Mouse (Mus musculus): ENCODE measurements around the gene Apobec2.

Gene Apobec2

DNA sequence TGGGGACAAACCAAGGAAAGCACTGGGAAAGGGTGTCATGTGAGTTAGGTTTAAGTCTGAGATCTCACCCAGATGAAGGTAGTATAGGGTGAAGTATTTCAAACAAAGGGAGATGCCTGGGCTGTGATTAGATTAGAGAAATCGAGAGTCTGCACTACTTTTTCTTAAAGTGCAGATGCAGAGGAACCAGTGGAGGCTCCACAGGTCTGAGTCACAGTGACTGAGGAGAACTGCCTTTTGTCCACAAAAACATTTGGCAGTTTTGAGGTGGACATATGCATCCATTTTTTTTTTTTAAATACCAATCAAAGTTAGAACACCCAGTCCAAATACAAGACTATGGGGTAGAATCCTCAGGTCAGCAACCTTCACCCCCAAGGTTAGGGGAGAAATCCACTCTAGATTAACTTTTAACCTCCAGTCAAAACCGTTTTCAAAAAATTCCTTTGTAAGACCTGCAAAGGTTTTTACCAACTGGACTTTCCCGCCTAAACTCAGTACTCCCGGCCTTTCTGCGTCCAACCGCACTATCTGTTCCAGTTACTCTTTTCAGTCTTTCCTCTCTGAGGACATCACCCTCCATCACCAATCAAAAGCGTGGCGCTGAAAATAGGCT lies 24.7 kb downstream of the Apobec2 start:
- DNase-seq: no peak

DNA sequence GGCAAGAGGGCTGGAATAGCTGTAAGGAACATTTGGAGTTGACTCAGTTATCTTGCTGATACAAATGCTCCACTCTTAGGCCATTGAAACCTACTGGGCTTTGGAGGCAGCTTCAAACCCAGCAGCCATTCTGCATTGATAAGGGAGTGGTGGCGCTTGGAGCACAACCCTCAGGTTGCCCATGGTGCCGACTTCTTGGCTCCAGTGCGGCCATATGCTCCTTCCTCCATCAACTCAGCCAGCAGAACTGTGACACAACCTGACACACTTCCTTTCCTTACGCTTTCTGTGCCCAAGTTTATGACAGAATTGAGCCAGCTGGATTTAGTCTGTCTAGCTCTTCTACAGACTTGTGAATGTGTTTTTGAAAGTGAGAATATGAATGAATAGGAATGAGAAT lies 25.6 kb downstream of the Apobec2 start:
- no peak for DNase-seq

DNA sequence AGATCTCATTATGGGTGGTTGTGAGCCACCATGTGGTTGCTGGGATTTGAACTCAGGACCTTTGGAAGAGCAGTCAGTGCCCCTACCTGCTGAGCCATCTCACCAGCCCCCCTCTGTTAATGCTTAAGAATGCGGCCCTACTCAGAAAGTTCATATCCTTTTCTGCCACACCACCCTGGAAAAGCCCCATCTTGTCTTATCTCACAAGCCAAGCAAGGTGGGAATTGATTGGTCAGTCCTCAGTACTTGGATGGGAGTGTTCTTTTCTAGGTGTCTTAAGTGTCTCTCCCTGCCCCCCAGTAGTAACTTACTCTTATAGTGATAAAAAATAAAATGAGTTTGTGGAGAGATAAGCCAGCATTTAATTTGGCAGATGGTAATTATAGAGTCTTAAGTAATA lies 28.0 kb downstream of the Apobec2 start:
- DNase-seq: no peak

DNA sequence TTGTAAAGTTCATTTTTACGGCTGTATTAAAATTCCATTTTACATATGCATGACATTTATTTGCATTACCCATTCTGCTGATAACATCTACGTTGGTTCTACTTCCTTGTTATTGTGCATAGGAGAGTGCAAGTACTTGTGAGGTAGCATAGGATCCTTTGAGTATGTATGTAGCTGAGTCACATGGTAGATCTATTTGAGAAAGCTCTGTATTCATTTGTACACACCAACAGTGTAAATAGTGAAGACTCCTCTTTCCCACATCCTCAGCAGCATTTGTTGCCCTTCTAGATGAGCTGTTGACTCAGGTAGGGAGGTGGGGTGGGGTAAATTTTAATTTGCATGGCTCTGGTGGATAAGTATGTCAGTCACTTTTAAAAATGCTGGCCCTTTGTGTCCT lies 28.9 kb downstream of the Apobec2 start:
- DNase-seq: no peak

DNA sequence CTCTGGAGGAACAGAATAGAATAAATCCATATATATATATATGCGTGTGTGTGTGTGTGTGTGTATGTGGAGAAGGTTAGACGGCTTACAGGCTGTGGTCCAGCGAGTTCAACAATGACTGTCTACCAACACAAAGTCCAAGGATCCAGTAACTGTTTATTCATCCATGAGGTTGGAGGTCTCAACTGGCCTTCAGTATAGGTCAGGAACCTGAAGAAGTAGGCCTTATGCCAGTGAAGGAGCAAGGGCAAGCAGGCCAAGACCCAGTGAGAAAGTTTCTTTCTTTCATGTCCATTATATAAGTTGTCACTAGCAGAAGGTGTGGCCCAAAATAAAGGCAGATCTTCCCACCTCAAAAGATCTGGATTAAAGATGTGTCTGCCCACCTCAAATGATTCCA lies 30.0 kb downstream of the Apobec2 start:
- no peak for DNase-seq

DNA sequence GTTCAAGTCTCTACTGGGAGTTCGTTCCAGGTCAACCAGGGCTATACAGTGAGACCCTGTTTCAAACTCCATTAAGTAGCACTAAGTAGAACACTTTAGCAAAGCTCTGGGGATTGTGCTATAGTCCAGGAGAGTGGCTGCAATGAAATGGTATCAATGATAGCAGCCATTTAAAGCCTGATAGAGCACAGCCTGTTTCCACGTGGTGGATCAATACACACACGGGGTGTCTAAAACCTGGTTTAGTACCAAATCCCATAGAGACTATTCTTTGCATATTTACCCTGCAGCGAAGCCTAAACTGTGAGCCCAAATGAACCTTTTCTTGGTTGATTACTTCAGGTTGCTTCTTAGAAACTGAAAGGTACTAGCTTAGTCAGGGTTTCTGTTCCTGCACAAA lies 31.0 kb downstream of the Apobec2 start:
- DNase-seq: no peak

DNA sequence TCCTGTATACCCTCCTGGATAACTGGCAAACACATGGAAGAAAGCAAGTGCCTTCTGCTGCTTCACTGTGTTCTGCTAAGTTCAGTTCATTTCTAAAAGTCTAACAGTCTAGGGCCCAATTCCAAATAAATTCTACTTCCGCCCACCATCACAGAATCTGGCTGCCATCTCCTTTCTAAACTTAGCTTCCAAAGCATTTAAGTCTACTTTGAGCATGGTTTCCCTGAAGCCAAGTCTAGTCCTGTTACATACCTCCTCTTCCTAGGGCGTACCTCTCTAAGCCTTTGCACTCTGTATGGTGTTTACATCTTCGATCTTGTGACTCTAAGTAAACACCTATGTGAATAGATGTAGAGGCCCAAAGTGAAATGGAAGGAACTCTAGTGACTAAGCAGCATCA lies 40.1 kb downstream of the Apobec2 start:
- DNase-seq: peak; percentile 62

DNA sequence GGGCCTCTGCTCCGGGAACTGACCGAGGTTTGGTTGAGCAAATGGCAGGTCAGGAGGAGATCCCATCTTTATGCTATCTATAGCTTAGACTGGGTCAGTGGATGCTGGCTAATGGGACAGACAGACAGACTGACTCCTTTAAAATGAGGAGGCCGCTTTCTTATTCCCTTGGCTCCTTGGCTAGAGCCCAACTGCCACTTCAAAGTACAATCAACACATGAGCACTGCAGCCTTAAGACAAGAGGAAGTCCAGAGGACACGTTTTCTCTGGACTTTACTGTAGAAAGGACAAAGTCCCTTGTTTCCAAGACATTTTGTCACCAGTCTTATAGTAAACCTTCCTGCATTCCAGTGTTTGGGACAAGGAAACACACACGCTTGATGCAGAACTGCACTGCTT lies 41.3 kb downstream of the Apobec2 start:
- DNase-seq: no peak

DNA sequence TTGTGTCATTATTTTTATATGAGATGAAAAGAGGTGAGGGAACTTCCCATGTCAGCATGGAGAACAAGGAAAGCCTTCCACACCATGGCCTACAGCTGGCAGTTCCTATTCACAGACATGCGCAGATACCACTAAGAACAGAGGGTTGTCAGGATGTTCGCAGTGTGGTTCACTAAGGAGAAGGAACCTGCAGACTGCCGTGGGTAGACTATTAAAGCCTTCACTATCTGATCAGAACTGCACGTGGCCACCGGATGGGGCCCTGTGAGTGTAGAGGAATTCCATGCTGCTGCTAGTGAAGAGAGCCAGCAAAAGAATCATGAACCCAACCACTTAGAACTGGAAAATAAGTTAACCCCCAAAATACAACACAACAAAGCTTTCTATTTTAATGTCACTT lies 43.3 kb downstream of the Apobec2 start:
- no peak for DNase-seq

DNA sequence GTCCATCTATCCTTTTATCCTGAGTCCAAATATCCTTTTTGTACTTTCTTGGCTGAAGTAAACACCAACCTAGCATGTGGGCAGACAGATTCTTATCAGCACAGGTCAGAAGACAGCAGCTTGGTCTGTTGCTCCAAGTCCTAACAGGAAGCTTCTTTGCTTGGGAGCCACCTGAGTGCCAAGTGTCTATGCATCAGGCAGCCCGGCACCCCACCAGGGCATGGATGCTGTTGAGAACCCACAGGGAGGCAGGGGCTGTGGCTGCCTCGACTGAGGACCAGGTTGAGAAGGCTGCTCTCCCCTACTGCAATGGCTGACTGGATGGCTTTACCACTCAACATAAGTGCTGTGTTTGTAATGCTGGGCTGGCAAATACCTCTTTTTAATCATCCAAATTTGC lies 44.1 kb downstream of the Apobec2 start:
- DNase-seq: no peak

DNA sequence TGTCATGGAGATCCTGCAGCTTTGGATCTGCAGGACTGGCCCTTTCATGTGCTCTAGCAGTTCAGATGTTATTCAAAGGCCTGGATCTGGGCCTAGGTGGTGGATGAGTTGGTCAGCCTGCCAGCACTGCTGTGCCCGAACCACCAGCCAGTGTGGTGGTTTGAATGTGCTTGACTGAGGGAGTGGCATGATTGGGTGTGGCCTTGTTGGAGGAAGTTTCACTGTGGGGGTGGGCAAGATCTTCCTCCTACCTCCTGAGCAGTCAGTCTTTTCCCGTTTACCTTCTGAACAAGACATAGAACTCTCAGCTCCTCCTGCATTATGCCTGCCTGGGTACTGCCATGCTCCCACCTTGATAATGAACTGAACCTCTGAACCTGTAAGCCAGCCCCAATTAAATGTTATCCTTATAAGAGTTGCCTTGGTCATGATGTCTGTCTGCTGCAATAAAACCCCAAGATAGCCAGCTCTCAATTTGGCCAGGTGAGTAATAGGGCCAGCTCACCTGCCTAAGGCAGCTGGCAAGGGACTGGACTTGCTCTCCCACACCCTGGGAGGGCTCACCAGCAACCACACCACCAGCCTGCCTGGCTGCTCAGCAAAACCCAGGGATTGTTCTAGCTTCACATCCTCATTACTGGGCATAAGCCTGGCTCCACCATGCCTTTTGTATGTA lies 46.8 kb downstream of the Apobec2 start:
- no peak for DNase-seq

DNA sequence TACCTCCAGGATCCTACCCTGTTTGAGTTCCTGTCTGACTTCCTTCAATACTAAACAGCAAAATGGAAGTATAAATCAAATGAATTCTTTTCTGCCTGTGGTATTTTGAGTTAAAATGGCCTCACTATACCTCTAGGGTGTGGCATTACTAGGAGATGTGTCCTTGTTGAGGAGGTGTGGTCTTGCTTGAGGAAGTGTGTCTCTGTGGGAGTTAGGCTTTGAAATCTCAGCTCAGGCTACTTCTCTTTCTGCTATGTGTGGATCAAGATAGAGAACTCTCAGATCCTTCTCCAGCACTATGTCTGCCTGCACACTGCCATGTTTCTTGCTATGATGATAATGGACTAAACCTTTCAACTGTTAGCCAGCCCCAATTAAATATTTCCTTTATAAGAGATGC lies 53.7 kb downstream of the Apobec2 start:
- no peak for DNase-seq

DNA sequence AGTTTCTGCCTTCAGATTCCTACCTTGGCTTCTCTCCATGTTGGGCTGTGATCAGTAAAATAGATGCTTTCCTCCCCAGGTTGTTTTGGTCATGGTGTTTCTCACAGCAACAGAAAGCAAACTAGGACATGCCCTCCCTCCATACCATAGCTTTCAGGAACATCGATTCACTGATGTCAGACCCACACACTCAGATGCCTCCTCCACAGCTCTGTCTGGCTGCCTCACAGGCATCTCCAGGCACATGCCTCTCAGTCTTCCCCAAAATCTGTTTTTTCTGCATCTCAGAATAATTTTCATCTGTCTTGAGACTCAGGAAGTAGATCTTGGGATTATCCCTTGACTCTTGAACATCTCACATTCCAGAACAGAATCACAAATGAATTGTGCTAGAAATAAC lies 56.6 kb downstream of the Apobec2 start:
- DNase-seq: no peak

DNA sequence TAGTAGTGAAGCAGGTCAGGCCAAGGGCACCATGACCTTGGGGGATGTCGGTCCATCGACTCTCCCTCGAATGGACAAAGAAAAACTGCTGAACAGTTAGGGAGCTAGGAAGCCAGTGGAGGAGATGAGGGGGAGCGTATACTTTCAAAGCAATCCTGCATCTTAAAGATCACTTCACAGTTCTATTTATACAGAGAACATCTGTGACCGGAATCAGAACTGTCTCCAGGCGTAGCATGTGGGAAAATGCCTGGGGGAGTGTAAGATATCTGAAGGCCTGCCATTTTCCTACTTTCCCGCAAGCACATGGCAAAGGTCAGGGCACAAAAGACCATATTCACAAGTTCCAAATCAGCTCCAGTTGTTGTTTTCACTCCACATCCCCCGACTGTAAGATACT lies 59.7 kb downstream of the Apobec2 start:
- DNase-seq: peak; percentile 38

DNA sequence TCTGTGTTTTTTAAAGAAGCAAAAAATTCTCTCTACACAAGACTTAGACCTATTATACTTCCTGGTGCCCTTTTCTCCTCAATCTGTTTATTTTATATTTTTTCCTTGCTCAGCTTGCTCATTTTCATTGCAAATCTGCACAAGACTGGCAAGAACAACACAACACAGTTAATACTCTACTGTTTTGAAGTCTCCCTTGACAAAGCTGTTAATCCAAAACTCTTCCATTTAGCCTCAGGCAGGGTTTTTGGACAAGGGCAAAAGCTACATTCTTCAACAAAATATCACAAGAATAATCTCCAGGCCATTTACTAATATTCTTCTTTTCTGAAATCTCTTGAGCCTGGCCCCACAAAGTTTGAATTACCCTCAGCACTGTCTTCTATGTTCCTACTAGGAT lies 61.1 kb downstream of the Apobec2 start:
- DNase-seq: no peak

Measured in layer of hippocampus, adult 9-11 months (tissue).